Mouse (Mus musculus): ENCODE results near the gene Mia2.

Mia2 gene

DNA sequence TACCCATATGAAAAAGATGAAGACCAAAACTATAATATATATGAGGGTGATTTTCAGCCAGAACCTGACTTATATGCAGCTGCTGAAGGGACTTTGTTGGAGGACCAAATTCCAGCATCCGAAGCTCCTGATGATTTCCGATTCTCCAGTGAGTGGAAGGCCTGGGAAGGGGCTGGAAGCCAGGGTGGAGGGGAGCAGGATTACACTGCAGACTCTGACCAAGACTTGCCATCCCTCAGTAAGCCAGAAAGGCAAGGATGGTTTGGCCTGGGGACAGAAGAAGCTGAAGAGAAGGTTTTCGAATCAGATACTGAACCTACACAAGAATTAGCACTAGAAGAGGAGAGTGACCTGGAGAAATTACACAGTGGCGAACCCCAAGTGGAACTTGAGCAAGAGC is 12.3 kb downstream of the Mia2 start:
- Histone ChIP-seq H3K4me3 (replicated peaks; ENCODE audit: low read length) (no peak overlapping the region), H3K27me3 (ENCODE audit: insufficient read depth, low read length) (no peaks in the 10 kb centered on the region), H3K9me3 (ENCODE audit: low read length) (no peaks in the 10 kb centered on the region), H3K4me1 (replicated peaks; ENCODE audit: low read depth, low read length) (no peaks in the 10 kb centered on the region), H3K36me3 (ENCODE audit: insufficient read depth, low read length) (no peaks in the 10 kb centered on the region)
- TF ChIP-seq NANOG (IDR thresholded peaks at IDR 0.05; ENCODE audit: borderline replicate concordance, low read length) (no peak), POU5F1 (IDR thresholded peaks at IDR 0.05; ENCODE audit: borderline replicate concordance, low read length) (no peak), CTCF (conservative IDR thresholded peaks at IDR 0.05; ENCODE audit: low read length) (no peak)

DNA sequence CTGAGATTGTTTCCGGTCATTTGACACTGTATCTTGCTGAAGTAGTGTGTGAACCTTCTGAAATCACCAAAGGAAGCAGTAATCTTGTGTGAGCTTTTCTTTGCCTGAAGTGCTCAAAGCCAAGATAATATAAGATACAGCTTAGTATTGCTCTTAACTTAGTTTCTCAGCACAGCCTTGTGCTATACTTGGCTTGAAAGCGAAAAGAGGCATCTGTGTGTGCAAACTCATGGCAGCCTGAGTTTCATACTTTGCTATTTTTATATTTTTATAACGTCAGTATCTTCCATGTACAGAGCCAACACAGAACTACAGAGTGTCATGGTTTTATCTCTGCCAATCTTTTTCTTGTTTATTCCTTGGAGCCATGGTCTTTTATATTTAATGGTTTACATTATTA is 21.6 kb downstream of the Mia2 start:
- Histone ChIP-seq H3K4me3 (replicated peaks; ENCODE audit: low read length) (no peak overlapping the region), H3K4me1 (replicated peaks; ENCODE audit: low read depth, low read length) (no peaks in the 10 kb centered on the region), H3K36me3 (ENCODE audit: insufficient read depth, low read length) (no peaks in the 10 kb centered on the region), H3K9me3 (ENCODE audit: low read length) (no peaks in the 10 kb centered on the region), H3K27me3 (ENCODE audit: insufficient read depth, low read length) (no peaks in the 10 kb centered on the region)
- TF ChIP-seq CTCF (conservative IDR thresholded peaks at IDR 0.05; ENCODE audit: low read length) (no peak), POU5F1 (IDR thresholded peaks at IDR 0.05; ENCODE audit: borderline replicate concordance, low read length) (no peak), NANOG (IDR thresholded peaks at IDR 0.05; ENCODE audit: borderline replicate concordance, low read length) (no peak)

DNA sequence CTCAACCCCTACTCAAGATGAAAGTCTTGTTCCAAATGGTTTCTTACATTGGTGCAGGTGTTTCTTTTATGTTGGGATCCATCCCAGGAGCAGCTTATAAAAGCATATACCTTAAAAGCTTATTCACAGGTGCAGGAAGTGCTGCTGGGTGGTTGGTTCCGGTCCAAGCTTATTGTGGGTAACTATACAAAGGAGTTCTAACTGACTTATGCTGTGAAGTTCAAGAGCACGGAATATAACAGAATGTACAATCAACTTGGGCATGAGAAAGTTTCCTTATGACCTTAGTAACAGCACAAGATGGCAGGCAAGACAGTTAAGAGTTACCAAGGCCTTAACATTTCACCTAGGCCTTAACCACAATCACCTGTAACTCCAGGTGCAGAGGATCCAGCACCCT is 29.8 kb downstream of the Mia2 start:
- TF ChIP-seq NANOG (IDR thresholded peaks at IDR 0.05; ENCODE audit: borderline replicate concordance, low read length) (no peak), CTCF (conservative IDR thresholded peaks at IDR 0.05; ENCODE audit: low read length) (no peak), POU5F1 (IDR thresholded peaks at IDR 0.05; ENCODE audit: borderline replicate concordance, low read length) (no peak)
- H3K9me3 ChIP-seq (ENCODE audit: low read length): no peaks in the 10 kb centered on the region
- no peaks in the 10 kb centered on the region for H3K36me3 ChIP-seq (ENCODE audit: insufficient read depth, low read length)
- H3K4me1 ChIP-seq (replicated peaks; ENCODE audit: low read depth, low read length): peaks cover 4% of the 10 kb centered on the region; the same call in 1 of the 2 replicates
- H3K4me3 ChIP-seq (replicated peaks; ENCODE audit: low read length): no peak overlapping the region
- H3K27me3 ChIP-seq (ENCODE audit: insufficient read depth, low read length): peaks cover 11% of the 10 kb centered on the region

DNA sequence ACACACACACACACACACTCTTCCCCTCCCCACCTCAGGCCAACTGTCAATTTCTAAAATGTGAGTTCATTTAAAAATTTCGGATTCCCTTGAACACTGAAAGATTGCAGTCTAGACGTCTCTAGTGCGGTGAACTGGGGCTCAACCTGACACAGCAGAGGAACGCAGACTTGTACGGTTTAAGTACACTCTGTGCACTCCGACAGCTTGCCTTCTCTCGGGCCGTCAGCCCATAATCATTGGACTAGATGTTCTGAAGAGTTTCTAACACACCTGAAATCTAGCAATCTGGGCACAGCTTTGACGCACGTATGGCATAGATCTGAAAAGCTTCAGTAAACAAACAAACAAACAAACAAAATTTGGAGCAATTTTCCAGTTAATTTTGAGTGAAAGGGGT is 32.9 kb downstream of the Mia2 start:
- Histone ChIP-seq H3K36me3 (ENCODE audit: insufficient read depth, low read length) (no peaks in the 10 kb centered on the region), H3K27me3 (ENCODE audit: insufficient read depth, low read length) (peaks cover 17% of the 10 kb centered on the region), H3K4me1 (replicated peaks; ENCODE audit: low read depth, low read length) (peaks cover 17% of the 10 kb centered on the region), H3K9me3 (ENCODE audit: low read length) (no peaks in the 10 kb centered on the region), H3K4me3 (replicated peaks; ENCODE audit: low read length) (no peak overlapping the region)
- TF ChIP-seq CTCF (conservative IDR thresholded peaks at IDR 0.05; ENCODE audit: low read length) (no peak), POU5F1 (IDR thresholded peaks at IDR 0.05; ENCODE audit: borderline replicate concordance, low read length) (no peak), NANOG (IDR thresholded peaks at IDR 0.05; ENCODE audit: borderline replicate concordance, low read length) (no peak)

DNA sequence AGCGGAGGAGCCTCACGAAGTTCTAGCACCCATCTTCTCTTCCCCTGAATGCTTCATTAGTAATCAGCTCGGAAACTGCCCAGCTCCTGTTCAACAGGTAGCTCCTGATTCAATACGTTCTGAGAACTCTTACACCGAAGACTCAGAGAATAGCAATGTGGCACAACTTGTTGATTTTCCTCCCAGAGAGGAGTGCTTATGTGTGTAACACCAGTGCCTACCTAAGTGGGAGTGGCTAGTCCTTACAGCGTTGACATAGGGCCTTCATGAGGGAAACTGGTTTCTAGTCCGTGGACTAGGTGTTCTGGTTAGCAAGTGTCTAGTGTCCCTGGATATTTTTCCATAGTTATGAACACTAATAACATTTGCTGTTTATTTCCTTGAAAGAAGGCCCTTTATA is 33.4 kb downstream of the Mia2 start:
- TF ChIP-seq POU5F1 (IDR thresholded peaks at IDR 0.05; ENCODE audit: borderline replicate concordance, low read length): no peak
- TF ChIP-seq NANOG (IDR thresholded peaks at IDR 0.05; ENCODE audit: borderline replicate concordance, low read length): no peak
- no peak for TF ChIP-seq CTCF (conservative IDR thresholded peaks at IDR 0.05; ENCODE audit: low read length)
- Histone ChIP-seq H3K9me3 (ENCODE audit: low read length) (no peaks in the 10 kb centered on the region), H3K4me3 (replicated peaks; ENCODE audit: low read length) (no peak overlapping the region)

DNA sequence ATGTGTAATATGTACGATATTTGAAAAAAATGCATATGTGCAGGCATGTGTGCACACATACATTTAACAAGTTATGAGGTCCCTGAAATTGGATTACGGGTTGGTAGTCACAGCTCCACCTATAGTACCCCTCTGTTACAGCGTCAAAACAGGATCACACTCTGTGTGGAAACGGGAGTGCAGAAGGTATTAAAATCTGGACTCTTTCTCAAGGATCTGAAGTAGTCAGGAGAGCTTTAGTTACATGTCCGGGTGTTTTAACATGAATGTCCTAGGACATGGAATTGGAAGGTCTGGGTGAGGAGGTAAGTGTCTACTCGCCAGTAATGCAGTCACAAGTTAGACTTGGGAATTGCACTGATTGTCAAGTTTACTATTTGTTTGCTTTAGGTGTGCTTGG is 34.0 kb downstream of the Mia2 start:
- no peaks in the 10 kb centered on the region for H3K9me3 ChIP-seq (ENCODE audit: low read length)
- no peak overlapping the region for H3K4me3 ChIP-seq (replicated peaks; ENCODE audit: low read length)
- no peaks in the 10 kb centered on the region for H3K36me3 ChIP-seq (ENCODE audit: insufficient read depth, low read length)
- H3K27me3 ChIP-seq (ENCODE audit: insufficient read depth, low read length): peaks cover 17% of the 10 kb centered on the region
- TF ChIP-seq NANOG (IDR thresholded peaks at IDR 0.05; ENCODE audit: borderline replicate concordance, low read length): no peak
- no peak for TF ChIP-seq POU5F1 (IDR thresholded peaks at IDR 0.05; ENCODE audit: borderline replicate concordance, low read length)
- TF ChIP-seq CTCF (conservative IDR thresholded peaks at IDR 0.05; ENCODE audit: low read length): no peak
- H3K4me1 ChIP-seq (replicated peaks; ENCODE audit: low read depth, low read length): peaks cover 20% of the 10 kb centered on the region

More for the DNA sequence above, 33.4 kb downstream of the Mia2 start:
- Histone ChIP-seq H3K27me3 (ENCODE audit: insufficient read depth, low read length) (peaks cover 17% of the 10 kb centered on the region), H3K36me3 (ENCODE audit: insufficient read depth, low read length) (no peaks in the 10 kb centered on the region), H3K4me1 (replicated peaks; ENCODE audit: low read depth, low read length) (peaks cover 20% of the 10 kb centered on the region)

DNA sequence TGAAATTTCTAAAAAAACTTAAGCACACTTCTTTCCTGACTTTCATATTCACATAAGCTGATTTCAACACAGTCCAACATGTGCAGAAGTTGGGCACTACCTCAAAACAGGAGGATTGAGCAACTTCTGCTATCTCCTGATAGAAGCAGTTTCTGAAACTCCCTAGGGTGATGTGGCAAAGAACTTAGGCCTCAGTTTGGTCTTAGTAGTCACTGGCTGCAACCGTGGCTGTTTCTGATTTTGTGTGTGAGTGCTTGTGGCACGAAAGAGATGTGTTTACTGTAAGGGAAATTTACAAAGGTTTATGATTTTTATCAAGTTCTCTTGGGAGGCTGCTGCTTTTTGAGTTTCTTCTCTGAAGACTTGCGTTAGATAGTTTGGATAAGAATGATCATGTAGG is 34.6 kb downstream of the Mia2 start:
- TF ChIP-seq POU5F1 (IDR thresholded peaks at IDR 0.05; ENCODE audit: borderline replicate concordance, low read length): no peak
- TF ChIP-seq CTCF (conservative IDR thresholded peaks at IDR 0.05; ENCODE audit: low read length): no peak
- no peak for TF ChIP-seq NANOG (IDR thresholded peaks at IDR 0.05; ENCODE audit: borderline replicate concordance, low read length)
- Histone ChIP-seq H3K36me3 (ENCODE audit: insufficient read depth, low read length) (no peaks in the 10 kb centered on the region; the same call in 1 of the 2 replicates), H3K4me1 (replicated peaks; ENCODE audit: low read depth, low read length) (peaks cover 20% of the 10 kb centered on the region), H3K27me3 (ENCODE audit: insufficient read depth, low read length) (peaks cover 17% of the 10 kb centered on the region), H3K4me3 (replicated peaks; ENCODE audit: low read length) (peak overlapping the region; percentile 89), H3K9me3 (ENCODE audit: low read length) (no peaks in the 10 kb centered on the region)

DNA sequence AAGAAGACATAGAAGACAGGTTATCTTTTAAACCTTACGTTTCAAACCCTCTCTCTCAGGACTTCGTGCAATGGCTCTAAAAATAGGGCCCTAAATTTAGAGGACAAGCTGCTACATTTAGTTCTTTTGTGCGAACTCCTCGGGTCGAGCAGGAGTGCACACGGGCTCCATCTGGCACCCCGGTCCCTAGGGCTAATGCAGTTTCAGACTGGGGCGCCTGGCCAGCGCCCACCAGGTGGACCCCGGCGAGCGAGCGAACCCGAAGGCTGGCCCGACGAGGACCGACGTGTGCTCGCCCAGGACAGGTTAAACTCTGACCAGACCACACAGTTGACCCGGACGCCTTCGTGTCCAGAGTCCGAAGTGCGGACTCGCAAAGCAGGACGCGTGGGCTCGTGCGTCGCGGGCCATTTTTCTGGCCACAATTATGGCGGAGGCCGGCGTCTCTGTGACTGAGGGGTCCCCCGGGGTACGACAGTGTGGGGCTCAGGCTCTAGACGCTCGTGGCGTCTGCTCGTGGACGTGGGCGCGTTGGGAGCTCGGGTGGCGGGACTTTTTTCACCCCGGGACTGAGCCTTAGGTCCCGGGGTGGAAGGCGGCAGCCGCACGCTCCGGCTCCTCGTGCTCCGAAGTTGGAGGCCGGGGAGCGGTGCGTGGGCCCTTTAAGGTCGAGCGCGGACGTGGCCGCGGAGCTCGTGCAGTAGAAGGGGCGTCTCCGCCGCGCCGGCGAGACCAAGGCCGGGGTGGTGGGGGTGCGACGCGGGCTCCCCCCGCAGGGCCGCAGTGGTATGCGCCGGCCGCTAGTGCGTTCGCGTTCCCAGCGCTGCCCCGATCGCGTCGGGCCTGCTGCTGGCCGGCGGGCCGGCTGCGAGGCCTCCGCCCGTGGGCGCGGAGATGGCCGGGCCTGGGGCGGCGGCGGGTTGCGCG is 35.3 kb downstream of the Mia2 start:
- Histone ChIP-seq H3K4me3 (replicated peaks; ENCODE audit: low read length) (peak overlapping the region; percentile 89), H3K9me3 (ENCODE audit: low read length) (no peaks in the 10 kb centered on the region), H3K27me3 (ENCODE audit: insufficient read depth, low read length) (peaks cover 17% of the 10 kb centered on the region), H3K4me1 (replicated peaks; ENCODE audit: low read depth, low read length) (peaks cover 20% of the 10 kb centered on the region), H3K36me3 (ENCODE audit: insufficient read depth, low read length) (peaks cover under 1% of the 10 kb centered on the region; the same call in 1 of the 2 replicates)
- no peak for TF ChIP-seq CTCF (conservative IDR thresholded peaks at IDR 0.05; ENCODE audit: low read length)
- no peak for TF ChIP-seq POU5F1 (IDR thresholded peaks at IDR 0.05; ENCODE audit: borderline replicate concordance, low read length)
- no peak for TF ChIP-seq NANOG (IDR thresholded peaks at IDR 0.05; ENCODE audit: borderline replicate concordance, low read length)
